Mouse (Mus musculus): ENCODE measurements around the gene Dapk2.

The Dapk2 gene

GRCm38 (mm10) chr9:66228456-66229151, 70.6 kb downstream of the Dapk2 start:
- DNase-seq (ENCODE audit: low read depth), result no peak

GRCm38 (mm10) chr9:66231820-66232479, 73.9 kb downstream of the Dapk2 start:
- peak; percentile 17 for DNase-seq (ENCODE audit: low read depth)

DNA sequence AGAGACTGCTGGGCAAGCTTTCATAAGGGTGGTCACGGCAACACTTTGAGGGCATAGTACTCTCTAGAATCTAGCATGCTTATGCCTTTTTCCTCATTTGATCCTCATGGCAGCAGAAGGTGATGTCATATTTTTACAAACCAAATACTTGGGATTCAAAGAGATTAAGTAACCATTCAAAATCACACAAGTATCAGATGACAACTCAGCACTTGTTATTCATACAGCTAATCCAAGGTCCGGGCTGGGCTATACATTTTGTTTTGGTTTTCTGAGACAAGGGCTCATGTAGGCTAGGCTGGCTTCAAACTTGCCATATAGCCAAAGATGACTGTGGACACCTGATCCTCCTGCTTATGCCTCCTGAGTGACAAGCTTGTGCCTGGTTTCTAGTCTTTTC, 78.6 kb downstream of the Dapk2 start:
- no peak for DNase-seq (ENCODE audit: low read depth)

DNA sequence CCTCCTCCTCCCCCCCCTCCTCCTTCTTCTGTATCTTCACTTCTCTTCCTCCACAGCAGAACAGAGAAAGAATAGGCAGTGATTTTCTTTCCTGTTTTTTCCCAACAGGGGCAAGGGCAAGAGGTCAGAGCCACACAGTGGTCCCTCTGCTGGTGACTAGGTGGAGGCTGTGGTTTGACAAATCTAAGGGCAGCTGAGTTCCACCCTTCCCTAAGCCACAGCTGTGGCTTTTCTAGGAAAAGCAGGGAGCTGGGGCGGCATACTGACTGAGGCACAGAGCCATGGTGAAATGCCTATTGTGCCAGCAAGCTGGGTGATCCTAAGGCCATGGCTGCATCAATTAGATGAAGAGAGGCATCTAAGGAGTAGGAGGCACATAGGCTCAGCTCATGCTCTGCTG, 79.7 kb downstream of the Dapk2 start:
- DNase-seq (ENCODE audit: low read depth), result no peak

GRCm38 (mm10) chr9:66239173-66239572, 81.2 kb downstream of the Dapk2 start:
- DNase-seq (ENCODE audit: low read depth), result peak; percentile 55

DNA sequence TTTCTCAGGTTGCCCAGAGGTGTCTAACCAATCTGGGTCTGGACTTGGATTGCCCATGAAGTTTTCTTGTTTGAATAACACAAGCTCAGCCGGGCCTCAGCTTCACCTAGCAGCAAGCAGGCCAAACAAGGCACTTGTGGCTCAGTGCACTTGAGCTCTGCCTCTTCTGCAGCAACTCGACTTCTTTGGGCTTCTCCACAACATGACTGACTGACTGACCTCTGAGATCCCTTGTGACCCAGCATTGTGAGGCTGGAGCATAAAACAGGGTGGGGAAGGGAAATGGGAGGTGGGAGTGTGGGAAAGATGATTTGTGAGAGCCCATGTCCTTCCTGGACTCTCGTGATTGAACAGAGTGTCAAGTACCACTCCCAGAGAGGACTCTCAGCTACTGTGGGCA, 81.7 kb downstream of the Dapk2 start:
- DNase-seq (ENCODE audit: low read depth), result no peak

DNA sequence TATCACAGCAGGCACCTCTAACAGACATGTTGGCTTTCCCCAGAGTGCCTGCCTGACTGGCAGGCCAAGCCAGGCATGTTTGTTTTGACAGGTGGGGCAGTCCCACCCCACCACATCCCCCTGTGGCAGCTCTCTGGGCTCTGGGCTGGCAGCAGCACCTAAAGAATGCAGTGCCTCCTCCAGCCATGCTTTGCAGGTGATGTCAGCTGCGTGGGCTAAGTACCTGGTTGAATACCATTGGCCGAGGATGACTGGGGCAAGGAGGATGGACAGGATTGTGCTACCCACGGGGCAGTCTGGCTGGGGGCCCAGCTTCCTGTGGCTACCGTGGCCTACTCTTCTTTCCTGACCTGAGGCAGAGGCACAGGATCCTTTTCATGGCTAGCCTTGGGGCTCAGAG, 82.5 kb downstream of the Dapk2 start:
- DNase-seq (ENCODE audit: low read depth), result no peak

DNA sequence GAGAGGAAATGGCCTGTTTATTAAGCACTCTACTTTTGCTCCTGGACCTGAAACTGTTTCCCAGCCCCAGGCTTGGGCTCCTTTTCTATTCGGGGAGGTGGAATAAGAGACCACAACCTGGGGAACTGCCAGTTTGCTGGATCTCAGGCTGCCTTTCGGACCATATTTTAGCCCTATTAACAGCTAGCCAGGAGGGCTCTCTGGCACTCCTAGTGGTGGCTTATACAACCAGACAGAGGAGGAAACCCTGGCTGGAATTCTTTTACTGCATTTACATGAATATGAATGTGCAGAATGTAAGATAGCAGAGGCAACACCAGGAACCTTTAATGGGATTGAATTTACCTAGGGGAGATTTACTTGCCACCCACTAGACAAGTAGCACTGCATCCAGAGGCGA, 83.0 kb downstream of the Dapk2 start:
- DNase-seq (ENCODE audit: low read depth), result peak; percentile 47

DNA sequence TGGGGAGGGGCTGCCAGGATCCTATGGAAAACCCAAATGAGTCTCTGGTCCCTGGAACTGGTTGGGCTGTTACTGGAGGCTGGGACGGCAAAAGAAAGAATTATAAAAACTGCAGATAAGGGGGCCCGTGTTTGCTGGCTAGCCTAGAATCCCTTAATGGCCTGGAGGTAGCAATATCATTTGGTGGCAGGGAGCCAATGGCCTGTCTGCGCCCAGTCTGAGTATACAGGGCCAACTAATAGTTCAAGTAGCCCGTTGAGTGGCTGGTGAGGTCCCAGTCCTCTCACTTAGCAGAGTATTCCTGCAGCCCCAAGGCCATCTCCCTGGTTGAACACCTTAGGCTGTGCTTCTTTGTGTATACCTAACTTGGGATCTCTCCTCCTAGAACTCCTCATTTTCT, 83.7 kb downstream of the Dapk2 start:
- no peak for DNase-seq (ENCODE audit: low read depth)

DNA sequence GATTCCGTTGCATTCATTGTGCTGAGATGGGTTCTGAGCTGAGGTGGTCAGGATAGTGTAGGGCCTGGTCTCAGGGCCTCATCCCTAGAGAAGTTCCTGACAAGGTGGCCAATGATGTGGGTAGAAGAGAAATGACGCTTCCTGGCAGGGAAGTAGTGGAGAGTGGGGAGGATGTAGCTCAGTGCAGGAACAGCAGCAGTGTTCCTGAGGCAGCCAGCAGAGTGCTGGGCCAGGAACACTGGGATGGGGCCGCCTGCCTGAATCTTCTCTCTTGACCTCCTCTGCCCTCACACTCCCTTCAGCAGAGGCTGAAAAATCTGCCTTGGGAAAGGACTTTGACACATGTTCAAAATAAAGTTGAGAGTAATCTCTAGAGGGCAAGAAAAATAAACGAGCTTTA, 85.2 kb downstream of the Dapk2 start:
- DNase-seq (ENCODE audit: low read depth), result no peak

- DNase-seq (ENCODE audit: low read depth), result no peak
Observed at GRCm38 (mm10) chr9:66244079-66244478, 86.1 kb downstream of the Dapk2 start.

DNA sequence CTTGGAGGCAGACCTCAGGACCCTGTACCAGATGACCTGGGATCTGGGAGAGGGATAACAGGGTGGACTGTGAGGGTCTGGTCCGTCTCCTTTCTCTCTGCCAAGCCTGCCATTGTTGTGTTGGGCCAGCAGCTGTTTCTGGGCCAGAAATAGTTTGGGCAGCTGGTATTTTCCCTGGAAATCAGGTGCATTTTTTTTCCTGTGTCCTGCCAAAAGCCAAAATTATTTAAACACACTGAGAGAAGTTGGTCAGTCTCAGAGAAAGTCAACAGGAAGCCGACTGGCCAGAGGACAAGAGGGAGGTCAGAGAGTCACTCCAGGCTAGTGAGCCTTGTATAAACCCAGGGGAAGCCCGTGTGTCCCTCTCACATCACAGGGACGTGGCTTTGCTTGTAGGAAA, 87.7 kb downstream of the Dapk2 start:
- no peak for DNase-seq (ENCODE audit: low read depth)

DNA sequence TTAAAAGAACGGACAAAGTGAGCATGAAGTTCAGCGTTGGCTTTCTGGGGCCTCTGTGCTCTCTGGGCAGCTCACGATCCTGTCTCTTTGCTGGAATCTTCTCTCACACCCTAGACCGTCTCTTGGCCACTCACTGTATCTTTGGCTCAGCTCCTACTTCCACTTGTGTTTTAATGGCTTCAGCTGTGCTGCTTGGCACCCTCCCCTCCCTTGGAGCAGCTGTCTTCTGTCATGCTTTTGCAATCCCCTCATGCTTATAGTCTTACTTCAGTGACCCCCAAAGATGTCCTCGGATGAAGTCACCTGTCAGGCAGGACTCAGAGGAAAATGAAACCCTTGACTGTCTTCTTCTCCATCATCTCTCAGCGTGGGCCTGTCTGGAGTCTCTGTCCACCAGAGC, 91.3 kb downstream of the Dapk2 start:
- no peak for DNase-seq (ENCODE audit: low read depth)

DNA sequence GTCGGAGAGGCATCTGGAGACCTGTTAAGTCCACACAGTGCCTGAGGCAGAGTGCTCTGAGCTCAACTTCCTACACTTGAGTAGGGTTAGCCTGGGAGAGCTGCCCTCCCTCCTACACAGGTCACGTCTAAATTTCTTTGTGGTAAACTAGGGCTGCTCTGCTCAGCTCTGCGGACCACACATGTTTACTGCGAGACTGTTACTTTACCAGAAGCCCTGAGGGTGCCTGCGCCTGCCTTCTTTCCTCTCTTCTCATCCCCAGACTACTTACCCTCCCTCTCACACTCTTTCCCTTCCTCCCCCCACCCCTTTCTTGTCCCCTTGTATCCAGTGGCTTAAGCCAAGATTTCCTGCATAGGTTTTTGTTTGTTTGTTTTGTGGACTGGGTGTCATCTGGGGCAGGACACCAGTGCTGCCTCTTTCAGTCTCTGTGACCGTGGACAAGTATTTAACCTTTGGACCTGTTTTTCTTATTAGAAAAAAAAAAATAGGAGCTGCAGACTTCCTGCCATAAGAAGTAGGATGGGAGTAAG, 93.2 kb downstream of the Dapk2 start:
- DNase-seq (ENCODE audit: low read depth), result no peak

DNA sequence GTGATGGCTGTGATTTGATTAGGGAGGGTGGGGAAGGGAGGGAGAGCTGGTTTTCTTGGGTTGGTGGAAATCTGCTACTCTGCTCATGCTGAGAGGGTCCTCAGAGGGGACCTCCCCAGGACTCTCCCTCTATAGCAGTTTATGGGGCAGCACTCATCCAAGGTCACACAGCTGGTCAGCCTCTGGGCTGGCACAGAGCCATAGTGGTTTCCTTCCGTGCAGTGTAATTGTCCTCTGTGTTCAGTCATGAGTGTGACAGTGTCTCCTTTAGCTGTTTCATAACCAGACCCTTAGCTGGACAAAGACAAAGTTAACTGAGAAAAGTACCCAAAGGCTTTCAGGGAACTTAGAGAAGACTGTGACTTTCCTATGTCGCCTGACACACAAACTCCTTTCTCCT, 103.7 kb downstream of the Dapk2 start:
- DNase-seq (ENCODE audit: low read depth), result peak; percentile 54

GRCm38 (mm10) chr9:66263701-66264100, 105.7 kb downstream of the Dapk2 start:
- no peak for DNase-seq (ENCODE audit: low read depth)

DNA sequence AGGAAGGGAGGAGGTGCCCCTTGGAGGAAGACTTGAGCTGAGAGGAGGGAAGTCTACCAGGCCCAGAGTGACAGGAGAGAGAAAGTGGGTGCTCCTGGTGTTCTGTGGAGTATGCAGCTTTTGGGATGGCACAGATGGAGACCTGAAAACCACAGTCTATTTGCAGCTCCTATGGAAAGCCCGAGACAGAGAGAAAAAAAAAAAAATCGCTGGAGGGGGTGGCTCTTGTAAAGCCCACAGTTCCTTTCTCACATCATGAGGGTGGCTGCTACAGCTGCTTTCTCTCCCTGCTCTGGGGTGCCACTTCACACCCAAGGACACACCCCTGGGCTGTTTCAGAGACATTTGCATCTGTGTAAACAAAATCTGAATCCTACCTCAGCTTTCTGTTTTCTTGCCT, 107.6 kb downstream of the Dapk2 start:
- DNase-seq (ENCODE audit: low read depth), result no peak

- no peak for DNase-seq (ENCODE audit: low read depth)
Observed at GRCm38 (mm10) chr9:66266237-66267170, 108.5 kb downstream of the Dapk2 start.

GRCm38 (mm10) chr9:66268804-66269203, 110.8 kb downstream of the Dapk2 start:
- DNase-seq (ENCODE audit: low read depth), result no peak

GRCm38 (mm10) chr9:66270038-66270437, 112.0 kb downstream of the Dapk2 start:
- no peak for DNase-seq (ENCODE audit: low read depth)

DNA sequence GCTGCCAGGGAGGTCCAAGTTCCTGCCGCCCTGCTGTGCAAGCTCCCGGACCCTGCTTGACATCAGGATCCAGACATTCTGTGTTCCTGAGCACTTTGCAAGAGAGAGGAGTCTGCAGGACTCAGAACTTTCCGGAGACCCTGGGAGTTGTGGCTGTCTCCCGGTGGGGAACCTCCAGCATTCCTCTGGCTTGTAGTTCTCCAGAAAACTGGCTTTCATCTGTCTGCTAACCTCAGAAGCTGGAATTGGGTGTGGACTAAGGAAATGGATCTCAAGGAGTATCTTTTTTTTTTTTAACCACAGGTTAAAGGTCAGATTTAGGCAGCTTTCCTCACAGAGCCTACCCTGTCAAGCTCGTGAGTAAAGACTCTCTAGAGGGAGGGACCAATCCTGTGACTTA, 113.7 kb downstream of the Dapk2 start:
- DNase-seq (ENCODE audit: low read depth), result no peak

GRCm38 (mm10) chr9:66273632-66274031, 115.6 kb downstream of the Dapk2 start:
- DNase-seq (ENCODE audit: low read depth), result no peak

- no peak for DNase-seq (ENCODE audit: low read depth)
Observed at GRCm38 (mm10) chr9:66274657-66275056, 116.6 kb downstream of the Dapk2 start.
